Comparison of ENCODE assay signal across 20 mouse cellular contexts in the genomic region with DNA sequence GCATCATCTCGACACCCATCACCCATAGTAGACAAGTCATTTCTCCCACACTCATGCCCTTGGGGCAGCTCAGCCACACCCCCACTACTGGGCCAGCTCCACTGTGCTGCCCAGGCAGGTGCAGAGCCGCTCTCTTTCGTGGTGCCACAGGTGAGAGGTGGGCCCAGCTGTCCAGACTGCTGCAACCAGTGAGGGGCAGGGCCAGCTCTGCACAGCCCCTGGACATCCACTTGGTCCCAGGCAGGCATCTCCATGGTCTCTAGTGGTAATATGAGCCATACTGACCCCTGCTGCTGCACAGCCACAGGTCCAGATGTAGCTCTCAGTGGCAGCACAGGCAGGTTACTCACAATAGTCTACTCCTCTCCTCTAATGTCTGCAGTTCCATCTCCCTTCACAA. TPM values are rescaled to one million over a fixed set of nuclear protein-coding genes. Genes with fewer than 3 reads are reported as not detected.
A peak's percentile ranks its signal among the peaks of the same experiment; 100 is the strongest.
DNase-seq lines count a peak whose midpoint lies in the region; ATAC-seq and TF ChIP-seq lines count a peak whose summit lies in the region.
"Had no signal": no experiment of that assay in that cellular context is flagged by ENCODE, and none has a peak within 500 bp of the region (broad histone marks: within the 10 kb centered on the region; RNA-seq: fewer than 3 reads in every experiment).

No protein-coding gene starts in this region.

- no peak overlapping the region for H3K27ac ChIP-seq in hindbrain, embryonic 15.5 days (replicated peaks)
- H3K27ac ChIP-seq in hindbrain, embryonic 11.5 days (ENCODE audit: low read depth, low read length): no peak overlapping the region
- no peak overlapping the region for H3K27ac ChIP-seq in liver, embryonic 13.5 days
- no peak overlapping the region for H3K27ac ChIP-seq in liver, embryonic 12.5 days
- no peak overlapping the region for H3K27ac ChIP-seq in stomach, embryonic 14.5 days (ENCODE audit: low read length)
- no peak overlapping the region for H3K27ac ChIP-seq in stomach, postnatal 0 days (replicated peaks)
- H3K27ac ChIP-seq in stomach, embryonic 16.5 days (ENCODE audit: low read length): no peak overlapping the region
- H3K27ac ChIP-seq: heart, embryonic 13.5 days had no signal

- ATAC-seq in hindbrain, embryonic 15.5 days (ENCODE audit: low FRiP score, low read depth): peak; percentile 62
- ATAC-seq in hindbrain, embryonic 11.5 days (ENCODE audit: low FRiP score): no peak
- ATAC-seq in liver, embryonic 13.5 days (ENCODE audit: low read depth): 0 out of 2 replicates have a peak, but pooled peaks have one; percentile 26
- ATAC-seq in liver, embryonic 12.5 days: no peak
- ATAC-seq in stomach, embryonic 14.5 days (ENCODE audit: insufficient number of reproducible peaks, insufficient read depth, low FRiP score, low read depth): peak; percentile 14; the same call in 1 of the 2 replicates
- ATAC-seq in stomach, postnatal 0 days (ENCODE audit: low FRiP score, low TSS enrichment): no peak
- ATAC-seq in stomach, embryonic 16.5 days (ENCODE audit: insufficient read depth, low FRiP score): peak; percentile 25; the same call in 1 of the 2 replicates
- ATAC-seq: activated CD4-positive, CD25-positive, alpha-beta regulatory T cell, adult 4 months; Patski had no signal

- no peak for DNase-seq in hindbrain, embryonic 11.5 days (ENCODE audit: low spot score)
- DNase-seq in liver, embryonic 13.5 days: no peak
- no peak for DNase-seq in stomach, postnatal 0 days (ENCODE audit: low spot score)
- DNase-seq in frontal cortex, postnatal 14 days (ENCODE audit: low spot score in 2 of 2): no peak
- DNase-seq: adrenal gland, postnatal 36 days; cerebellum, adult 2 months; heart, postnatal 36 days; kidney, adult 8-10 months; thymus, adult 18-20 months had no signal

- peaks cover 3% of the 10 kb centered on the region; the same call in 1 of the 2 replicates for H3K27me3 ChIP-seq in hindbrain, embryonic 15.5 days
- no peaks in the 10 kb centered on the region for H3K27me3 ChIP-seq in hindbrain, embryonic 11.5 days (ENCODE audit: control insufficient read depth, insufficient read depth, low read length)
- peaks cover 14% of the 10 kb centered on the region; the same call in 1 of the 2 replicates for H3K27me3 ChIP-seq in liver, embryonic 13.5 days
- H3K27me3 ChIP-seq in liver, embryonic 12.5 days (replicated peaks): peaks cover 26% of the 10 kb centered on the region
- H3K27me3 ChIP-seq in stomach, embryonic 14.5 days (ENCODE audit: control insufficient read depth, insufficient read depth, low read length): no peaks in the 10 kb centered on the region
- H3K27me3 ChIP-seq in stomach, postnatal 0 days (ENCODE audit: control insufficient read depth, insufficient read depth, low read length): no peaks in the 10 kb centered on the region
- no peaks in the 10 kb centered on the region for H3K27me3 ChIP-seq in stomach, embryonic 16.5 days (ENCODE audit: control insufficient read depth, insufficient read depth, low read length)

- H3K4me2 ChIP-seq in hindbrain, embryonic 15.5 days: no peak overlapping the region
- no peak overlapping the region for H3K4me2 ChIP-seq in hindbrain, embryonic 11.5 days (replicated peaks; ENCODE audit: low read depth, low read length)
- no peak overlapping the region for H3K4me2 ChIP-seq in liver, embryonic 13.5 days
- no peak overlapping the region for H3K4me2 ChIP-seq in liver, embryonic 12.5 days
- H3K4me2 ChIP-seq in stomach, embryonic 14.5 days (replicated peaks; ENCODE audit: low read depth, low read length): no peak overlapping the region
- no peak overlapping the region for H3K4me2 ChIP-seq in stomach, postnatal 0 days (replicated peaks; ENCODE audit: low read depth)
- H3K4me2 ChIP-seq in stomach, embryonic 16.5 days (ENCODE audit: low read depth, low read length): no peak overlapping the region
- H3K4me2 ChIP-seq: heart, embryonic 13.5 days; liver, embryonic 11.5 days had no signal

- no peaks in the 10 kb centered on the region for H3K4me1 ChIP-seq in hindbrain, embryonic 15.5 days (replicated peaks)
- H3K4me1 ChIP-seq in hindbrain, embryonic 11.5 days (replicated peaks; ENCODE audit: control insufficient read depth, insufficient read depth, low read length): no peaks in the 10 kb centered on the region
- H3K4me1 ChIP-seq in liver, embryonic 13.5 days (replicated peaks): no peaks in the 10 kb centered on the region
- H3K4me1 ChIP-seq in liver, embryonic 12.5 days: no peaks in the 10 kb centered on the region
- H3K4me1 ChIP-seq in stomach, embryonic 14.5 days (ENCODE audit: control insufficient read depth, insufficient read depth, low read length): no peaks in the 10 kb centered on the region
- H3K4me1 ChIP-seq in stomach, postnatal 0 days (replicated peaks; ENCODE audit: control insufficient read depth, insufficient read depth): no peaks in the 10 kb centered on the region
- no peaks in the 10 kb centered on the region for H3K4me1 ChIP-seq in stomach, embryonic 16.5 days (ENCODE audit: control insufficient read depth, insufficient read depth, low read length)

- TF ChIP-seq EP300 in stomach, postnatal 0 days (optimal IDR thresholded peaks at IDR 0.05): no peak

- H3K9ac ChIP-seq in hindbrain, embryonic 15.5 days: no peak overlapping the region
- no peak overlapping the region for H3K9ac ChIP-seq in hindbrain, embryonic 11.5 days (ENCODE audit: low read depth, low read length)
- H3K9ac ChIP-seq in liver, embryonic 13.5 days: no peak overlapping the region
- H3K9ac ChIP-seq in liver, embryonic 12.5 days: no peak overlapping the region
- no peak overlapping the region for H3K9ac ChIP-seq in stomach, embryonic 14.5 days (replicated peaks; ENCODE audit: low read depth, low read length)
- no peak overlapping the region for H3K9ac ChIP-seq in stomach, postnatal 0 days (ENCODE audit: low read length)
- H3K9ac ChIP-seq in stomach, embryonic 16.5 days (ENCODE audit: low read length): no peak overlapping the region
- H3K9ac ChIP-seq: heart, embryonic 13.5 days had no signal

- TF ChIP-seq CTCF in stomach, postnatal 0 days (IDR thresholded peaks at IDR 0.05; ENCODE audit: low read depth): no peak

- H3K9me3 ChIP-seq in hindbrain, embryonic 15.5 days: no peaks in the 10 kb centered on the region
- H3K9me3 ChIP-seq in hindbrain, embryonic 11.5 days (ENCODE audit: control insufficient read depth, low read length): no peaks in the 10 kb centered on the region
- no peaks in the 10 kb centered on the region for H3K9me3 ChIP-seq in liver, embryonic 13.5 days (replicated peaks)
- no peaks in the 10 kb centered on the region for H3K9me3 ChIP-seq in liver, embryonic 12.5 days (replicated peaks)
- no peaks in the 10 kb centered on the region for H3K9me3 ChIP-seq in stomach, embryonic 14.5 days (ENCODE audit: control insufficient read depth, low read depth, low read length)
- H3K9me3 ChIP-seq in stomach, postnatal 0 days (ENCODE audit: control insufficient read depth, low read length): no peaks in the 10 kb centered on the region
- H3K9me3 ChIP-seq in stomach, embryonic 16.5 days (replicated peaks; ENCODE audit: control insufficient read depth, low read length): no peaks in the 10 kb centered on the region
- H3K9me3 ChIP-seq: heart, embryonic 13.5 days had no signal

- no peaks in the 10 kb centered on the region for H3K36me3 ChIP-seq in hindbrain, embryonic 15.5 days
- no peaks in the 10 kb centered on the region for H3K36me3 ChIP-seq in hindbrain, embryonic 11.5 days (ENCODE audit: control insufficient read depth, insufficient read depth, low read length)
- H3K36me3 ChIP-seq in liver, embryonic 13.5 days: no peaks in the 10 kb centered on the region
- no peaks in the 10 kb centered on the region for H3K36me3 ChIP-seq in liver, embryonic 12.5 days
- no peaks in the 10 kb centered on the region; the same call in 1 of the 2 replicates for H3K36me3 ChIP-seq in stomach, embryonic 14.5 days (ENCODE audit: control insufficient read depth, insufficient read depth, low read length)
- no peaks in the 10 kb centered on the region for H3K36me3 ChIP-seq in stomach, postnatal 0 days (ENCODE audit: control insufficient read depth, insufficient read depth, low read length)
- H3K36me3 ChIP-seq in stomach, embryonic 16.5 days (ENCODE audit: control insufficient read depth, insufficient read depth, low read length): no peaks in the 10 kb centered on the region
- H3K36me3 ChIP-seq: heart, embryonic 13.5 days had no signal

- H3K4me3 ChIP-seq in hindbrain, embryonic 15.5 days: no peak overlapping the region
- H3K4me3 ChIP-seq in hindbrain, embryonic 11.5 days (ENCODE audit: low read depth, low read length): no peak overlapping the region
- no peak overlapping the region for H3K4me3 ChIP-seq in liver, embryonic 13.5 days (replicated peaks)
- H3K4me3 ChIP-seq in liver, embryonic 12.5 days: no peak overlapping the region
- H3K4me3 ChIP-seq in stomach, embryonic 14.5 days (ENCODE audit: low read depth, low read length): no peak overlapping the region
- no peak overlapping the region for H3K4me3 ChIP-seq in stomach, postnatal 0 days (ENCODE audit: low read depth, low read length)
- H3K4me3 ChIP-seq in stomach, embryonic 16.5 days (replicated peaks; ENCODE audit: low read length): no peak overlapping the region
- H3K4me3 ChIP-seq: heart, embryonic 13.5 days had no signal

- WGBS in hindbrain, embryonic 15.5 days: 90% methylated on average over 3 of the region's 3 CpGs
- 84% methylated on average over 3 of the region's 3 CpGs for WGBS in hindbrain, embryonic 11.5 days
- WGBS in liver, embryonic 13.5 days (ENCODE audit: insufficient replicate concordance): 71% methylated on average over 3 of the region's 3 CpGs
- 65% methylated on average over 3 of the region's 3 CpGs for WGBS in liver, embryonic 12.5 days (ENCODE audit: insufficient replicate concordance)
- WGBS in stomach, embryonic 14.5 days: 74% methylated on average over 3 of the region's 3 CpGs
- 66% methylated on average over 3 of the region's 3 CpGs for WGBS in stomach, postnatal 0 days
- WGBS in stomach, embryonic 16.5 days: 86% methylated on average over 3 of the region's 3 CpGs

RNA-seq across cellular contexts. Expression of gene Foxe3, which starts 27.4 kb away (rescaled TPM):
- polyA plus RNA-seq in hindbrain, embryonic 15.5 days (2015; fragmentation: Nextera tagmentation; extraction: Ambion mirVana): not detected in 2 replicates
- polyA plus RNA-seq in hindbrain, embryonic 11.5 days (2014; fragmentation: Nextera tagmentation; extraction: Ambion mirVana): not detected in 2 replicates
- polyA plus RNA-seq in liver, embryonic 13.5 days (2015; fragmentation: Nextera tagmentation; extraction: Ambion mirVana): not detected in 2 replicates
- polyA plus RNA-seq in liver, embryonic 12.5 days (2016; fragmentation: Nextera tagmentation; extraction: Ambion mirVana): not detected in 2 replicates
- not detected in 2 replicates for polyA plus RNA-seq in stomach, embryonic 14.5 days (2014; fragmentation: Nextera tagmentation; extraction: Ambion mirVana)
- not detected in 2 replicates for polyA plus RNA-seq in stomach, postnatal 0 days (2015; fragmentation: Nextera tagmentation; extraction: Ambion mirVana)
- not detected in 2 replicates for polyA plus RNA-seq in stomach, embryonic 16.5 days (2015; fragmentation: Nextera tagmentation; extraction: Ambion mirVana)
- polyA plus RNA-seq: activated CD4-positive, CD25-positive, alpha-beta regulatory T cell, adult 4 months; cerebellum, adult 2 months; gonadal fat pad, adult 2 months; heart, embryonic 13.5 days; liver, embryonic 11.5 days; lung, embryonic 16.5 days; neural tube, embryonic 14.5 days; Patski had no signal

RNA-seq across cellular contexts. Expression of gene Cmpk1, which starts 33.9 kb away (rescaled TPM):
- 189 and 197 TPM in 2 replicates for polyA plus RNA-seq in hindbrain, embryonic 15.5 days (2015; fragmentation: Nextera tagmentation; extraction: Ambion mirVana)
- 134 and 150 TPM in 2 replicates for polyA plus RNA-seq in hindbrain, embryonic 11.5 days (2014; fragmentation: Nextera tagmentation; extraction: Ambion mirVana)
- 72.8 and 90.4 TPM in 2 replicates for polyA plus RNA-seq in liver, embryonic 13.5 days (2015; fragmentation: Nextera tagmentation; extraction: Ambion mirVana)
- 71.5 and 75.6 TPM in 2 replicates for polyA plus RNA-seq in liver, embryonic 12.5 days (2016; fragmentation: Nextera tagmentation; extraction: Ambion mirVana)
- 95.6 and 108 TPM in 2 replicates for polyA plus RNA-seq in stomach, embryonic 14.5 days (2014; fragmentation: Nextera tagmentation; extraction: Ambion mirVana)
- 175 and 176 TPM in 2 replicates for polyA plus RNA-seq in stomach, postnatal 0 days (2015; fragmentation: Nextera tagmentation; extraction: Ambion mirVana)
- 121 and 123 TPM in 2 replicates for polyA plus RNA-seq in stomach, embryonic 16.5 days (2015; fragmentation: Nextera tagmentation; extraction: Ambion mirVana)

RNA-seq across cellular contexts. Expression of gene Foxd2, which starts 44.5 kb away (rescaled TPM):
- polyA plus RNA-seq in hindbrain, embryonic 15.5 days (2015; fragmentation: Nextera tagmentation; extraction: Ambion mirVana): 0.18 and 0.45 TPM in 2 replicates
- 0.74 and 0.93 TPM in 2 replicates for polyA plus RNA-seq in hindbrain, embryonic 11.5 days (2014; fragmentation: Nextera tagmentation; extraction: Ambion mirVana)
- polyA plus RNA-seq in liver, embryonic 13.5 days (2015; fragmentation: Nextera tagmentation; extraction: Ambion mirVana): not detected in 2 replicates
- polyA plus RNA-seq in liver, embryonic 12.5 days (2016; fragmentation: Nextera tagmentation; extraction: Ambion mirVana): 0.11 and 0.16 TPM in 2 replicates
- polyA plus RNA-seq in stomach, embryonic 14.5 days (2014; fragmentation: Nextera tagmentation; extraction: Ambion mirVana): not detected in 2 replicates
- 0.06 TPM in 1 of 2 replicates, not detected in the other for polyA plus RNA-seq in stomach, postnatal 0 days (2015; fragmentation: Nextera tagmentation; extraction: Ambion mirVana)
- polyA plus RNA-seq in stomach, embryonic 16.5 days (2015; fragmentation: Nextera tagmentation; extraction: Ambion mirVana): not detected in 2 replicates
- polyA plus RNA-seq: neural tube, embryonic 14.5 days had no signal

RNA-seq across cellular contexts. Expression of gene Stil, which starts 46.8 kb away (rescaled TPM):
- 2.6 and 2.8 TPM in 2 replicates for polyA plus RNA-seq in hindbrain, embryonic 15.5 days (2015; fragmentation: Nextera tagmentation; extraction: Ambion mirVana)
- 18.3 and 23.0 TPM in 2 replicates for polyA plus RNA-seq in hindbrain, embryonic 11.5 days (2014; fragmentation: Nextera tagmentation; extraction: Ambion mirVana)
- 8.3 and 11.8 TPM in 2 replicates for polyA plus RNA-seq in liver, embryonic 13.5 days (2015; fragmentation: Nextera tagmentation; extraction: Ambion mirVana)
- 14.2 and 16.2 TPM in 2 replicates for polyA plus RNA-seq in liver, embryonic 12.5 days (2016; fragmentation: Nextera tagmentation; extraction: Ambion mirVana)
- polyA plus RNA-seq in stomach, embryonic 14.5 days (2014; fragmentation: Nextera tagmentation; extraction: Ambion mirVana): 16.2 and 21.9 TPM in 2 replicates
- 1.7 and 1.8 TPM in 2 replicates for polyA plus RNA-seq in stomach, postnatal 0 days (2015; fragmentation: Nextera tagmentation; extraction: Ambion mirVana)
- 9.4 and 10.2 TPM in 2 replicates for polyA plus RNA-seq in stomach, embryonic 16.5 days (2015; fragmentation: Nextera tagmentation; extraction: Ambion mirVana)

Comparison
In these comparisons a context has a peak if more than half of its experiments do, and no peak if none do; other contexts are left out.
1. ATAC-seq: peak in hindbrain, embryonic 15.5 days (single experiment), liver, embryonic 13.5 days (single experiment), stomach, embryonic 14.5 days (single experiment) and stomach, embryonic 16.5 days (single experiment); none in hindbrain, embryonic 11.5 days (single experiment), liver, embryonic 12.5 days (single experiment) and stomach, postnatal 0 days (single experiment).